ENCODE assay signal across 20 mouse cellular contexts in genomic region chr11:76974680-76975319, GRCm38 (mm10). TPM values are rescaled to one million over a fixed set of nuclear protein-coding genes. Genes with fewer than 3 reads are reported as not detected.
DNase-seq lines count a peak whose midpoint lies in the region; ATAC-seq and TF ChIP-seq lines count a peak whose summit lies in the region.
"Had no signal": no experiment of that assay in that cellular context is flagged by ENCODE, and none has a peak within 500 bp of the region (broad histone marks: within the 10 kb centered on the region; RNA-seq: fewer than 3 reads in every experiment).

No protein-coding gene starts in this region.

- WGBS in heart, embryonic 15.5 days = 80% methylated on average over 7 of the region's 7 CpGs

- intact Hi-C loops in heart, postnatal 14 days (cut with DNase I) = no loop called here

- TF ChIP-seq CTCF in layer of hippocampus, adult 2 months (conservative IDR thresholded peaks at IDR 0.05) = peak; percentile 18; the same call in 1 of the 2 replicates

- no peak for ATAC-seq in heart, embryonic 15.5 days (replicated peaks; ENCODE audit: insufficient number of reproducible peaks, insufficient read depth, low FRiP score, low read depth)
- ATAC-seq in inflammation-experienced regulatory T-cells, adult 6 months = no peak
- ATAC-seq: forebrain, embryonic 15.5 days; intestine, embryonic 16.5 days had no signal

- no peak for DNase-seq in heart, postnatal 14 days
- no peak for DNase-seq in layer of hippocampus, adult 2 months (ENCODE audit: low spot score in 2 of 2)
- DNase-seq in layer of hippocampus, postnatal 14 days (ENCODE audit: low spot score in 2 of 2) = no peak
- DNase-seq in 416B (ENCODE audit: low read depth) = peak; percentile 40
- peak; percentile 22 for DNase-seq in brain, adult 2 months (ENCODE audit: low read depth, low spot score)
- DNase-seq: cerebellum, adult 18-20 months; cerebellum, postnatal 36 days; kidney, postnatal 14 days; layer of hippocampus, adult 9-11 months; lung, postnatal 10 days; spleen, adult 18-20 months; thymus, adult 2 months had no signal

- peaks cover 4% of the 10 kb centered on the region; the same call in 1 of the 2 replicates for H3K4me1 ChIP-seq in heart, embryonic 15.5 days (replicated peaks)
- H3K4me1 ChIP-seq: forebrain, embryonic 15.5 days; hindbrain, embryonic 12.5 days; limb, embryonic 12.5 days; neural tube, embryonic 13.5 days had no signal

- no peak overlapping the region for H3K9ac ChIP-seq in heart, embryonic 15.5 days
- H3K9ac ChIP-seq: forebrain, embryonic 15.5 days; hindbrain, embryonic 12.5 days; limb, embryonic 12.5 days; neural tube, embryonic 13.5 days had no signal

- H3K27me3 ChIP-seq in heart, embryonic 15.5 days = no peaks in the 10 kb centered on the region
- H3K27me3 ChIP-seq: forebrain, embryonic 15.5 days; hindbrain, embryonic 12.5 days; limb, embryonic 12.5 days; neural tube, embryonic 13.5 days had no signal

- H3K36me3 ChIP-seq in heart, embryonic 15.5 days = peaks cover 53% of the 10 kb centered on the region

- no peak overlapping the region for H3K4me2 ChIP-seq in heart, embryonic 15.5 days
- H3K4me2 ChIP-seq: forebrain, embryonic 15.5 days; hindbrain, embryonic 12.5 days; limb, embryonic 12.5 days; neural tube, embryonic 13.5 days had no signal

- no peaks in the 10 kb centered on the region for H3K9me3 ChIP-seq in heart, embryonic 15.5 days (replicated peaks)
- H3K9me3 ChIP-seq: forebrain, embryonic 15.5 days; G1E; hindbrain, embryonic 12.5 days; limb, embryonic 12.5 days had no signal

- 0 out of 2 replicates have a peak overlapping the region, but pooled peaks have one; percentile 25 for H3K27ac ChIP-seq in heart, embryonic 15.5 days
- no peak overlapping the region for H3K27ac ChIP-seq in layer of hippocampus, adult 2 months
- H3K27ac ChIP-seq: forebrain, embryonic 15.5 days; hindbrain, embryonic 12.5 days; limb, embryonic 12.5 days; neural tube, embryonic 13.5 days had no signal

- H3K4me3 ChIP-seq in heart, embryonic 15.5 days = no peak overlapping the region
- H3K4me3 ChIP-seq in layer of hippocampus, adult 2 months = no peak overlapping the region
- H3K4me3 ChIP-seq: forebrain, embryonic 15.5 days; hindbrain, embryonic 12.5 days; limb, embryonic 12.5 days; neural tube, embryonic 13.5 days had no signal

RNA-seq across cellular contexts. Expression of gene Slc6a4, which starts 23.6 kb away (rescaled TPM):
- 0.94 and 1.0 TPM in 2 replicates for polyA plus RNA-seq in heart, embryonic 15.5 days (2015; fragmentation: Nextera tagmentation; extraction: Ambion mirVana)
- total RNA-seq in heart, postnatal 14 days (2021) = 1 to 10 TPM; 1.2 to 1.4 TPM
- total RNA-seq in layer of hippocampus, adult 2 months (2021) = not detected
- total RNA-seq in layer of hippocampus, postnatal 14 days (2021) = under 1 TPM in 1 of 2 experiments, not detected in 1; 0.37 TPM
- not detected for polyA plus RNA-seq in inflammation-experienced regulatory T-cells, adult 6 months (2017; shearing (Covaris generic))
- polyA plus RNA-seq: G1E had no signal

RNA-seq across cellular contexts. Expression of gene Blmh, which starts 50.2 kb away (rescaled TPM):
- polyA plus RNA-seq in heart, embryonic 15.5 days (2015; fragmentation: Nextera tagmentation; extraction: Ambion mirVana) = 88.3 and 103 TPM in 2 replicates
- 10 to 100 TPM; 46.0 to 47.1 TPM for total RNA-seq in heart, postnatal 14 days (2021)
- 10 to 100 TPM; 57.7 to 58.2 TPM for total RNA-seq in layer of hippocampus, adult 2 months (2021)
- total RNA-seq in layer of hippocampus, postnatal 14 days (2021) = 10 to 100 TPM; 68.5 to 69.9 TPM
- polyA plus RNA-seq in inflammation-experienced regulatory T-cells, adult 6 months (2017; shearing (Covaris generic)) = 100 to 1,000 TPM in 1 of 3 experiments, 10 to 100 TPM in 2; 83.8 to 135 (median 88.1) TPM

Comparison
In these comparisons a context has a peak if more than half of its experiments do, and no peak if none do; other contexts are left out.
1. DNase-seq: peak in 416B (single experiment) and brain, adult 2 months (single experiment); none in heart, postnatal 14 days (0 of 2), layer of hippocampus, adult 2 months (0 of 2) and layer of hippocampus, postnatal 14 days (0 of 2).